Mouse (Mus musculus) megakaryocyte, embryonic 14.5 days (primary cell): ENCODE measurements around the gene Rpn2.

Source experiments
- FLI1 ChIP-seq: IDR thresholded peaks from 2 replicates; pipeline ENCODE4 v1.6.1; 2012; ENCODE audit warnings: low read length, inconsistent platforms, mixed read lengths
- GATA1 ChIP-seq: IDR thresholded peaks from 3 replicates; pipeline ENCODE4 v1.6.1; 2012; ENCODE audit warnings: mixed read lengths, low read length, inconsistent platforms, borderline replicate concordance

- TF ChIP-seq GATA1, result no peak
- no peak for TF ChIP-seq FLI1
These were observed 10.2 kb downstream of the Rpn2 start for GRCm38 (mm10) chr2:157288996-157289395.
